Mouse (Mus musculus) liver, embryonic 13.5 days (tissue): Measurements from ENCODE around the gene Prpf40a. TPM values are rescaled to one million over a fixed set of nuclear protein-coding genes. Genes with fewer than 3 reads are reported as not detected.

Experiments
- ATAC-seq: fragments of 200-750 bp; cut with Nextera tagmentation; 2 replicates; pipeline ENCODE4 v1.8.0; 2017; ENCODE audit warnings: low read depth, mild to moderate bottlenecking, moderate number of reproducible peaks, moderate library complexity
- DNase-seq: peaks from one replicate; pipeline ENCODE4 v3.0.0; 2022
- H3K27ac ChIP-seq: fragments of 300-500 bp; sonication (generic); 2 replicates; pipeline ENCODE4 v1.5.1; 2015; ENCODE audit warnings: moderate library complexity, mild to moderate bottlenecking, inconsistent platforms
- H3K27me3 ChIP-seq: fragments of 300-500 bp; sonication (generic); 2 replicates; pipeline ENCODE4 v1.6.1; 2015; ENCODE audit warnings: mild to moderate bottlenecking, inconsistent platforms
- H3K36me3 ChIP-seq: fragments of 300-500 bp; sonication (generic); 2 replicates; pipeline ENCODE4 v1.6.1; 2015; ENCODE audit warnings: mild to moderate bottlenecking, inconsistent platforms
- H3K4me1 ChIP-seq: fragments of 300-500 bp; sonication (generic); replicated peaks from 2 replicates; pipeline ENCODE4 v1.6.1; 2015; ENCODE audit warnings: inconsistent platforms
- H3K4me2 ChIP-seq: fragments of 300-500 bp; sonication (generic); 2 replicates; pipeline ENCODE4 v1.6.1; 2015; ENCODE audit warnings: inconsistent platforms, mild to moderate bottlenecking, moderate library complexity
- H3K4me3 ChIP-seq: fragments of 300-500 bp; sonication (generic); replicated peaks from 2 replicates; pipeline ENCODE4 v1.5.1; 2015; ENCODE audit warnings: mild to moderate bottlenecking, inconsistent platforms
- H3K9ac ChIP-seq: fragments of 300-500 bp; sonication (generic); 2 replicates; pipeline ENCODE4 v1.6.1; 2015; ENCODE audit warnings: mild to moderate bottlenecking, inconsistent platforms
- H3K9me3 ChIP-seq: fragments of 300-500 bp; sonication (generic); replicated peaks from 2 replicates; pipeline ENCODE4 v1.6.1; 2016; ENCODE audit warnings: inconsistent platforms
- WGBS: fragments of 180-500 bp; shearing (Covaris S2); methylation state at CpG from one replicate; pipeline ENCODE4 v1.1.7; 2015; ENCODE audit not compliant: insufficient replicate concordance; 5-methylcytosine and 5-hydroxymethylcytosine counted together
- polyA plus RNA-seq: library from polyadenylated mRNA; unstranded; fragments of >200 nt; fragmentation: Nextera tagmentation; extraction: Ambion mirVana; gene quantifications from 2 replicates; pipeline ENCODE4 v1.2.1, GENCODE M21; 2015

Gene Prpf40a
- polyA plus RNA-seq, 1 experiment from 2014 or later: 93.5 TPM

DNA sequence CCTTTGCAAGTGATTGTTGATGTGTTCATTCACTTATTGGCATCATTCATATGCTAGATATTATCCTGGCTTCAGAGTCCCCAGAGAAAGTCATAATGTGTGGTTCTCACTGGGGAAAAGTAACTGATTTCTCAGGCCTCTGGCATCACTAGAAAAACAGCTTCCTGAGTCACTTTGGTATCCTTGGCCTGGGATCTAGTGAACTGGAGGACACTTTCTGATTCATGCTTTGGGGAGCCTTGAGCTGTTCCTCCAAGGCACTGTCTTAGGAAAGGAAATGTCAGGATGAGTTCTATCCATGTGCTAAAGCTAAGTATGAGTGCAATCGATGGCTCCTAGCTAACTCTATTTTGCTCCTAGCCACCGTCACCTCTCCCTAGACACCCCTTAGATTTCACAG lies 88.2 kb downstream of the Prpf40a start:
- H3K27ac ChIP-seq: no peak overlapping the region
- no peaks in the 10 kb centered on the region for H3K36me3 ChIP-seq
- H3K9ac ChIP-seq: no peak overlapping the region
- H3K4me3 ChIP-seq: no peak overlapping the region
- no peak for ATAC-seq
- no peak overlapping the region for H3K4me2 ChIP-seq
- no peaks in the 10 kb centered on the region for H3K27me3 ChIP-seq
- 77% methylated on average over 2 of the region's 2 CpGs for WGBS
- H3K4me1 ChIP-seq: no peaks in the 10 kb centered on the region
- no peak for DNase-seq
- H3K9me3 ChIP-seq: no peaks in the 10 kb centered on the region

GRCm38 (mm10) chr2:53101885-53102740 lies 89.0 kb downstream of the Prpf40a start:
- Histone ChIP-seq H3K27ac (no peak overlapping the region), H3K36me3 (no peaks in the 10 kb centered on the region), H3K4me2 (no peak overlapping the region), H3K4me1 (no peaks in the 10 kb centered on the region), H3K4me3 (no peak overlapping the region), H3K9ac (no peak overlapping the region), H3K27me3 (no peaks in the 10 kb centered on the region), H3K9me3 (no peaks in the 10 kb centered on the region)
- DNase-seq (no peak), ATAC-seq (no peak)
- 66% methylated on average over 11 of the region's 11 CpGs for WGBS

DNA sequence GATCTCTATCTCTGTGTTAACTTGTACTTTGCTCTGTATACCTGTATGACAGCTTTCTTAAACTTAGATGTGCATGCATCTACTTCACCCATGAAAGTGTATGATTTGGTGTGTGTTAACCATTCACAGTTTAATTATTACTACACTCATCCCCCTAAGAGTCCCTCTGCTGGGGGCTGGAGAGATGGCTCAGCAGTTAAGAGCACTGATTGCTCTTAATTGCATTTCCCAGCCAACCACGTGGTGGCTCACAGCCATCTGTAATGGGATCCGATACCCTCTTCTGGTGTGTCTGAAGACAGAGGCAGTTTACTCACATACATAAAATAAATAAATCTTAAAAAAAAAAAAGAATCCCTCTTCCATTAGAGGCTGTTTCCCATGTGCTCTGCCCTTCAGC lies 91.0 kb downstream of the Prpf40a start:
- no peaks in the 10 kb centered on the region for H3K9me3 ChIP-seq
- H3K9ac ChIP-seq: no peak overlapping the region
- DNase-seq: no peak
- H3K36me3 ChIP-seq: no peaks in the 10 kb centered on the region
- no peak for ATAC-seq
- no peak overlapping the region for H3K4me3 ChIP-seq
- no peak overlapping the region for H3K27ac ChIP-seq
- H3K4me1 ChIP-seq: no peaks in the 10 kb centered on the region
- WGBS: 46% methylated on average over 2 of the region's 2 CpGs
- no peak overlapping the region for H3K4me2 ChIP-seq
- H3K27me3 ChIP-seq: no peaks in the 10 kb centered on the region

DNA sequence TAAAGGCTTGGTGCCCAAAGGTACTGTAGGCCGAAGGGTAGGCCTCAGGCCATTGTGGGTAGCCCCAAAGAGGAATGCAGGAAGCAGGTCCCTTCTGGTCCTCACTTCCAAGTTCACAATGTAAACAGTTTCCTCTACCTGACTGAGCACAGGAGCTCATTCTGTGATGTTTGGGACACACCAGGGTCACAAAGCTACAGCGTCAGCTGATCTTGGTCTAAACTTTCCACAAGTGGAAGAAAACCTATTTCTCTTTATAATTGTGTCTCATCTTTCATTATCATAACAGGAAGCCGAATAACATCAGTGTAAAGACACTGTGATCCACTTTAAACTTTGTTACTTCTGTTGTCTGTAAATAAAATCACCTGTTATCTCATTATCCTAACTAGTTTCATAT lies 95.6 kb downstream of the Prpf40a start:
- H3K9ac ChIP-seq: no peak overlapping the region
- H3K4me2 ChIP-seq: no peak overlapping the region
- no peaks in the 10 kb centered on the region for H3K36me3 ChIP-seq
- H3K9me3 ChIP-seq: no peaks in the 10 kb centered on the region
- H3K4me3 ChIP-seq: no peak overlapping the region
- ATAC-seq (no peak), DNase-seq (no peak)
- 68% methylated on average over 3 of the region's 3 CpGs for WGBS
- H3K27me3 ChIP-seq: no peaks in the 10 kb centered on the region
- H3K4me1 ChIP-seq: no peaks in the 10 kb centered on the region
- no peak overlapping the region for H3K27ac ChIP-seq

DNA sequence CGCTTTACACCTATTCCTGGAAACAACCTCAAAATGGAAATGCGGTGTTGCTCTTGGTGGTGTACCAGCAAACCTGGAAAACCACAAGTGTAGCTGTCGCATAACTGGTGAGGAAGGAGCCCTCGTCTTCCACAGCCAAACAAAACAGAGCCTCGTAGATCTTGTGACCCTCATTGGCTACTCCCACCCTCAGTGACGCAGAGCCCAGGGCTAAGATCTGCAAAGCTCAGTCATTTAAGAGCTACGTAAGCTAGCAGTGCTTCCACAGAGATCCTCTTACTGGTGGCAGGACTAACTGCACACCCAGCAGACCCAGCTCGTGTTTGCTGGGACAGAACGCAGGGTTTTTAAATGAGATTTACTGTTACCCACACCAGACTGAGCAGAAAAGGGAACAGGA lies 96.1 kb downstream of the Prpf40a start:
- Histone ChIP-seq H3K4me3 (no peak overlapping the region), H3K4me2 (no peak overlapping the region), H3K36me3 (no peaks in the 10 kb centered on the region), H3K27ac (no peak overlapping the region), H3K9me3 (no peaks in the 10 kb centered on the region), H3K4me1 (no peaks in the 10 kb centered on the region), H3K27me3 (no peaks in the 10 kb centered on the region), H3K9ac (no peak overlapping the region)
- DNase-seq (no peak), ATAC-seq (no peak)
- 62% methylated on average over 9 of the region's 9 CpGs for WGBS

- WGBS: 47% methylated on average over 3 of the region's 3 CpGs
- no peak for DNase-seq
- H3K27ac ChIP-seq: no peak overlapping the region
Observed at GRCm38 (mm10) chr2:53088744-53089143, 102.3 kb downstream of the Prpf40a start.

GRCm38 (mm10) chr2:53085617-53086202 lies 105.4 kb downstream of the Prpf40a start:
- no peaks in the 10 kb centered on the region for H3K36me3 ChIP-seq
- no peaks in the 10 kb centered on the region for H3K27me3 ChIP-seq
- H3K4me1 ChIP-seq: no peaks in the 10 kb centered on the region
- no peaks in the 10 kb centered on the region for H3K9me3 ChIP-seq
- ATAC-seq (no peak), DNase-seq (peak; percentile 6)
- no peak overlapping the region for H3K9ac ChIP-seq
- H3K27ac ChIP-seq: no peak overlapping the region
- no peak overlapping the region for H3K4me3 ChIP-seq
- H3K4me2 ChIP-seq: no peak overlapping the region
- 37% methylated on average over 9 of the region's 9 CpGs for WGBS

More at GRCm38 (mm10) chr2:53088744-53089143, 102.3 kb downstream of the Prpf40a start:
- no peaks in the 10 kb centered on the region for H3K9me3 ChIP-seq
- H3K27me3 ChIP-seq: no peaks in the 10 kb centered on the region
- no peak overlapping the region for H3K4me3 ChIP-seq
- no peaks in the 10 kb centered on the region for H3K36me3 ChIP-seq
- no peak for ATAC-seq
- no peak overlapping the region for H3K9ac ChIP-seq
- no peaks in the 10 kb centered on the region for H3K4me1 ChIP-seq
- no peak overlapping the region for H3K4me2 ChIP-seq

Other genes starting within 250 kb of the Prpf40a start
- gene Arl6ip6, start 442 bp upstream of the Prpf40a start, polyA plus RNA-seq: 32.6 and 40.1 TPM in 2 replicates